Mouse (Mus musculus): ENCODE results near the gene Otog. TPM values are rescaled to one million over a fixed set of nuclear protein-coding genes. Genes with fewer than 3 reads are reported as not detected.

Gene Otog
- polyA plus RNA-seq, 1 experiment from 2014 or later: 0.54 TPM

GRCm38 (mm10) chr7:46235948-46236347 is 4.8 kb upstream of the Otog start:
- H3K4me2 ChIP-seq: no peak overlapping the region
- 73% methylated on average over 18 of the region's 18 CpGs for WGBS

GRCm38 (mm10) chr7:46236363-46236762 is 4.4 kb upstream of the Otog start:
- no peaks in the 10 kb centered on the region for H3K9me3 ChIP-seq
- no peak overlapping the region for H3K4me2 ChIP-seq
- H3K27me3 ChIP-seq: no peaks in the 10 kb centered on the region
- H3K4me1 ChIP-seq: peaks cover 9% of the 10 kb centered on the region
- no peaks in the 10 kb centered on the region for H3K36me3 ChIP-seq
- no peak for ATAC-seq (ENCODE audit: insufficient number of reproducible peaks, low FRiP score, low TSS enrichment, low read depth)
- no peak overlapping the region for H3K9ac ChIP-seq
- no peak overlapping the region for H3K27ac ChIP-seq
- H3K4me3 ChIP-seq: no peak overlapping the region
- WGBS: 79% methylated on average over 15 of the region's 15 CpGs

More at GRCm38 (mm10) chr7:46235948-46236347, 4.8 kb upstream of the Otog start:
- no peaks in the 10 kb centered on the region for H3K9me3 ChIP-seq
- ATAC-seq (ENCODE audit: insufficient number of reproducible peaks, low FRiP score, low TSS enrichment, low read depth): no peak
- H3K27ac ChIP-seq: no peak overlapping the region
- H3K27me3 ChIP-seq: no peaks in the 10 kb centered on the region
- H3K9ac ChIP-seq: no peak overlapping the region
- no peaks in the 10 kb centered on the region for H3K36me3 ChIP-seq
- H3K4me3 ChIP-seq: no peak overlapping the region
- peaks cover 9% of the 10 kb centered on the region for H3K4me1 ChIP-seq

- no peak overlapping the region for H3K9ac ChIP-seq
- ATAC-seq (ENCODE audit: insufficient number of reproducible peaks, low FRiP score, low TSS enrichment, low read depth): no peak
- no peaks in the 10 kb centered on the region for H3K36me3 ChIP-seq
- 56% methylated on average over 7 of the region's 7 CpGs for WGBS
- no peak overlapping the region for H3K4me2 ChIP-seq
- H3K4me1 ChIP-seq: peaks cover 9% of the 10 kb centered on the region
- no peaks in the 10 kb centered on the region for H3K9me3 ChIP-seq
- H3K27ac ChIP-seq: no peak overlapping the region
- no peak overlapping the region for H3K4me3 ChIP-seq
- H3K27me3 ChIP-seq: no peaks in the 10 kb centered on the region
Measured at GRCm38 (mm10) chr7:46237192-46237591, 3.6 kb upstream of the Otog start.

GRCm38 (mm10) chr7:46238346-46238745 is 2.4 kb upstream of the Otog start, which contains the start of gene Ush1c:
TSS of gene Ush1c (minus strand) at chr7:46238503.
- no peak within 1 kb of the TSS for H3K9ac ChIP-seq
- 22% methylated on average over 10 of the region's 10 CpGs for WGBS
- no peak for ATAC-seq (ENCODE audit: insufficient number of reproducible peaks, low FRiP score, low TSS enrichment, low read depth)

GRCm38 (mm10) chr7:46240091-46240490 is 696 bp upstream of the Otog start:
- 87% methylated on average over 4 of the region's 4 CpGs for WGBS
- no peak overlapping the region for H3K27ac ChIP-seq
- H3K4me1 ChIP-seq: peaks cover 9% of the 10 kb centered on the region
- H3K27me3 ChIP-seq: no peaks in the 10 kb centered on the region
- no peak overlapping the region for H3K9ac ChIP-seq
- no peaks in the 10 kb centered on the region for H3K9me3 ChIP-seq
- H3K4me3 ChIP-seq: no peak overlapping the region
- H3K4me2 ChIP-seq: no peak overlapping the region
- no peak for ATAC-seq (ENCODE audit: insufficient number of reproducible peaks, low FRiP score, low TSS enrichment, low read depth)
- H3K36me3 ChIP-seq: no peaks in the 10 kb centered on the region

More at GRCm38 (mm10) chr7:46238346-46238745, 2.4 kb upstream of the Otog start, which contains the start of gene Ush1c:
- no peak within 1 kb of the TSS for H3K4me3 ChIP-seq
- no peaks in the 10 kb centered on the region for H3K36me3 ChIP-seq
- H3K9me3 ChIP-seq: no peaks in the 10 kb centered on the region
- no peak within 1 kb of the TSS for H3K4me2 ChIP-seq
- no peak within 1 kb of the TSS for H3K27ac ChIP-seq
- peaks cover 9% of the 10 kb centered on the region for H3K4me1 ChIP-seq
- no peaks in the 10 kb centered on the region for H3K27me3 ChIP-seq

- no peak overlapping the region for H3K4me2 ChIP-seq
- H3K27ac ChIP-seq: no peak overlapping the region
- H3K4me1 ChIP-seq: no peaks in the 10 kb centered on the region
- H3K36me3 ChIP-seq: no peaks in the 10 kb centered on the region
- no peaks in the 10 kb centered on the region for H3K27me3 ChIP-seq
- H3K4me3 ChIP-seq: no peak overlapping the region
- H3K9me3 ChIP-seq: no peaks in the 10 kb centered on the region
- no peak overlapping the region for H3K9ac ChIP-seq
- no peak for ATAC-seq (ENCODE audit: insufficient number of reproducible peaks, low FRiP score, low TSS enrichment, low read depth)
Measured at GRCm38 (mm10) chr7:46246876-46247275, 6.1 kb downstream of the Otog start.

GRCm38 (mm10) chr7:46247606-46248005 is 6.8 kb downstream of the Otog start:
- no peaks in the 10 kb centered on the region for H3K36me3 ChIP-seq
- 73% methylated on average over 3 of the region's 3 CpGs for WGBS
- ATAC-seq (ENCODE audit: insufficient number of reproducible peaks, low FRiP score, low TSS enrichment, low read depth): no peak
- no peak overlapping the region for H3K27ac ChIP-seq
- no peak overlapping the region for H3K9ac ChIP-seq
- H3K9me3 ChIP-seq: no peaks in the 10 kb centered on the region
- no peaks in the 10 kb centered on the region for H3K27me3 ChIP-seq
- no peaks in the 10 kb centered on the region for H3K4me1 ChIP-seq
- H3K4me3 ChIP-seq: no peak overlapping the region
- no peak overlapping the region for H3K4me2 ChIP-seq

GRCm38 (mm10) chr7:46251841-46252240 is 11.1 kb downstream of the Otog start:
- no peak overlapping the region for H3K4me2 ChIP-seq
- H3K9me3 ChIP-seq: no peaks in the 10 kb centered on the region
- no peak overlapping the region for H3K9ac ChIP-seq
- WGBS: 80% methylated on average over 4 of the region's 4 CpGs
- no peak overlapping the region for H3K4me3 ChIP-seq
- H3K27me3 ChIP-seq: no peaks in the 10 kb centered on the region
- no peaks in the 10 kb centered on the region for H3K4me1 ChIP-seq
- no peak overlapping the region for H3K27ac ChIP-seq
- ATAC-seq (ENCODE audit: insufficient number of reproducible peaks, low FRiP score, low TSS enrichment, low read depth): no peak
- H3K36me3 ChIP-seq: no peaks in the 10 kb centered on the region

GRCm38 (mm10) chr7:46276156-46276555 is 35.4 kb downstream of the Otog start:
- no peak overlapping the region for H3K4me3 ChIP-seq
- H3K27ac ChIP-seq: no peak overlapping the region
- H3K36me3 ChIP-seq: no peaks in the 10 kb centered on the region
- no peaks in the 10 kb centered on the region for H3K9me3 ChIP-seq
- H3K9ac ChIP-seq: no peak overlapping the region
- H3K27me3 ChIP-seq: 0 out of 2 replicates have a peak, but pooled peaks cover 3% of the 10 kb centered on the region
- no peaks in the 10 kb centered on the region for H3K4me1 ChIP-seq
- ATAC-seq (ENCODE audit: insufficient number of reproducible peaks, low FRiP score, low TSS enrichment, low read depth): no peak
- no peak overlapping the region for H3K4me2 ChIP-seq
- 52% methylated on average over 5 of the region's 5 CpGs for WGBS

GRCm38 (mm10) chr7:46279946-46280345 is 39.2 kb downstream of the Otog start:
- Histone ChIP-seq H3K27ac (no peak overlapping the region), H3K27me3 (peaks cover 3% of the 10 kb centered on the region; the same call in 1 of the 2 replicates), H3K9me3 (no peaks in the 10 kb centered on the region), H3K9ac (no peak overlapping the region), H3K4me3 (no peak overlapping the region), H3K4me1 (no peaks in the 10 kb centered on the region), H3K4me2 (no peak overlapping the region), H3K36me3 (no peaks in the 10 kb centered on the region)
- WGBS: 12% methylated on average over 6 of the region's 6 CpGs
- no peak for ATAC-seq (ENCODE audit: insufficient number of reproducible peaks, low FRiP score, low TSS enrichment, low read depth)

- no peak overlapping the region for H3K4me2 ChIP-seq
- no peak overlapping the region for H3K4me3 ChIP-seq
- H3K9me3 ChIP-seq: no peaks in the 10 kb centered on the region
- H3K27ac ChIP-seq: no peak overlapping the region
- no peaks in the 10 kb centered on the region for H3K4me1 ChIP-seq
- H3K36me3 ChIP-seq: no peaks in the 10 kb centered on the region
- H3K27me3 ChIP-seq: peaks cover 3% of the 10 kb centered on the region; the same call in 1 of the 2 replicates
- ATAC-seq (ENCODE audit: insufficient number of reproducible peaks, low FRiP score, low TSS enrichment, low read depth): no peak
- H3K9ac ChIP-seq: no peak overlapping the region
Measured at GRCm38 (mm10) chr7:46280896-46281295, 40.1 kb downstream of the Otog start.

- no peak overlapping the region for H3K4me2 ChIP-seq
- no peak overlapping the region for H3K4me3 ChIP-seq
- no peaks in the 10 kb centered on the region for H3K9me3 ChIP-seq
- no peaks in the 10 kb centered on the region for H3K4me1 ChIP-seq
- H3K27me3 ChIP-seq: peaks cover 3% of the 10 kb centered on the region; the same call in 1 of the 2 replicates
- H3K36me3 ChIP-seq: no peaks in the 10 kb centered on the region
- 62% methylated on average over 7 of the region's 7 CpGs for WGBS
- no peak overlapping the region for H3K27ac ChIP-seq
- no peak for ATAC-seq (ENCODE audit: insufficient number of reproducible peaks, low FRiP score, low TSS enrichment, low read depth)
- no peak overlapping the region for H3K9ac ChIP-seq
Measured at GRCm38 (mm10) chr7:46282276-46282675, 41.5 kb downstream of the Otog start.

GRCm38 (mm10) chr7:46283681-46284080 is 42.9 kb downstream of the Otog start:
- no peaks in the 10 kb centered on the region for H3K9me3 ChIP-seq
- H3K36me3 ChIP-seq: no peaks in the 10 kb centered on the region
- WGBS: 59% methylated on average over 10 of the region's 10 CpGs
- H3K4me3 ChIP-seq: no peak overlapping the region
- H3K4me1 ChIP-seq: no peaks in the 10 kb centered on the region
- peaks cover 3% of the 10 kb centered on the region; the same call in 1 of the 2 replicates for H3K27me3 ChIP-seq
- H3K4me2 ChIP-seq: no peak overlapping the region
- no peak overlapping the region for H3K27ac ChIP-seq
- no peak overlapping the region for H3K9ac ChIP-seq
- ATAC-seq (ENCODE audit: insufficient number of reproducible peaks, low FRiP score, low TSS enrichment, low read depth): no peak
